Mouse (Mus musculus): ENCODE results near the gene Zranb1.

DNA sequence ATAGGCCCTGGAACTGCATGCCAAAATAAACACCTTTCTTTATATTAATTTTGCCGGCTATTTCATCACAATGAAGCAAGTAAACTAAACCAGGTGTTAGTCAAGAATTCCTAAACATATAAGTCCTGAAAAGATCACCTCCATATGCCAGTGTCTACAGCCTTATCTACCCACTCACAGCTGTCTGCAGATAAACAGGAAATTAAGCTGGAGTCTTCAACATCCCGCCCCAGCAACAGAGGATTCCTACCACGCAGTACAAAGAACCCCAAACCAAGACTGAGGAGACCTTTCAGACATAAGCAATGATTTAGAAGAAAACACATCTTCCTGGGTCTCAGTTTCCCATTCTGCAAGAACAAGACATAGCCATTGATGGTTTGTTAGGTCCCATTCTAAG lies 42.9 kb upstream of the Zranb1 start:
- TF ChIP-seq MAX (IDR thresholded peaks at IDR 0.05), result no peak
- TF ChIP-seq CTCF (IDR thresholded peaks at IDR 0.05; ENCODE audit: control insufficient read depth, insufficient read depth, insufficient read length), result no peak
- no peak for TF ChIP-seq CEBPB (IDR thresholded peaks at IDR 0.05; ENCODE audit: low read depth)
- TF ChIP-seq FOSL1 (IDR thresholded peaks at IDR 0.05; ENCODE audit: insufficient read depth, low read length, poor library complexity, severe bottlenecking), result no peak
- TF ChIP-seq MYOG (IDR thresholded peaks at IDR 0.05; ENCODE audit: control insufficient read depth, extremely low read depth, insufficient read length), result no peak
